8 mouse cellular contexts compared by ENCODE assay signal in genomic region chr13:83517660-83518609, GRCm38 (mm10). TPM values are rescaled to one million over a fixed set of nuclear protein-coding genes. Genes with fewer than 3 reads are reported as not detected.
DNase-seq lines count a peak whose midpoint lies in the region; ATAC-seq and TF ChIP-seq lines count a peak whose summit lies in the region.

No protein-coding gene starts in this region.

- under 1% methylated on average over 27 of the region's 27 CpGs for WGBS in heart, embryonic 10.5 days
- under 1% methylated on average over 27 of the region's 27 CpGs for WGBS in limb, embryonic 15.5 days
- WGBS in midbrain, embryonic 15.5 days, result under 1% methylated on average over 27 of the region's 27 CpGs

- peaks cover 14% of the 10 kb centered on the region for H3K4me1 ChIP-seq in heart, embryonic 10.5 days
- H3K4me1 ChIP-seq in limb, embryonic 15.5 days, result peaks cover 7% of the 10 kb centered on the region; the same call in 1 of the 2 replicates
- 0 out of 2 replicates have a peak, but pooled peaks cover 3% of the 10 kb centered on the region for H3K4me1 ChIP-seq in midbrain, embryonic 15.5 days

- peak; percentile 39; the same call in 1 of the 2 replicates for TF ChIP-seq POLR2A in brain, embryonic 14.5 days (IDR thresholded peaks at IDR 0.05; ENCODE audit: borderline replicate concordance, extremely low read depth, insufficient read depth, insufficient read length, poor library complexity, severe bottlenecking)

- no peaks in the 10 kb centered on the region for H3K27me3 ChIP-seq in heart, embryonic 10.5 days (ENCODE audit: insufficient read depth, poor library complexity, severe bottlenecking)
- H3K27me3 ChIP-seq in limb, embryonic 15.5 days, result no peaks in the 10 kb centered on the region
- 0 out of 2 replicates have a peak, but pooled peaks cover 2% of the 10 kb centered on the region for H3K27me3 ChIP-seq in midbrain, embryonic 15.5 days (replicated peaks)
- H3K27me3 ChIP-seq in splenic B cell, adult 2 months (ENCODE audit: control insufficient read depth, insufficient read depth, low read length, poor library complexity, severe bottlenecking), result no peaks in the 10 kb centered on the region

- peak; percentile 64 for ATAC-seq in erythroblast, adult 5-6 weeks (replicated peaks; ENCODE audit: low FRiP score, poor library complexity, severe bottlenecking)
- peak; percentile 89 for ATAC-seq in limb, embryonic 15.5 days (ENCODE audit: insufficient number of reproducible peaks, low FRiP score, low TSS enrichment, low read depth)
- ATAC-seq in midbrain, embryonic 15.5 days (replicated peaks), result peak; percentile 94

- DNase-seq in B cell, adult 2 months, result peak; percentile 74
- DNase-seq in brain, embryonic 14.5 days (ENCODE audit: low read depth), result peak; percentile 92
- peak; percentile 93 for DNase-seq in heart, embryonic 10.5 days (ENCODE audit: low spot score)
- DNase-seq in kidney, adult 9 months, result peak; percentile 38
- peak; percentile 84 for DNase-seq in splenic B cell, adult 2 months (ENCODE audit: low read depth, low spot score)

- no peaks in the 10 kb centered on the region for H3K36me3 ChIP-seq in heart, embryonic 10.5 days
- H3K36me3 ChIP-seq in limb, embryonic 15.5 days, result no peaks in the 10 kb centered on the region
- no peaks in the 10 kb centered on the region for H3K36me3 ChIP-seq in midbrain, embryonic 15.5 days (replicated peaks)
- no peaks in the 10 kb centered on the region for H3K36me3 ChIP-seq in splenic B cell, adult 2 months (ENCODE audit: control insufficient read depth, insufficient read depth, low read length, poor library complexity, severe bottlenecking)

- no peak for TF ChIP-seq CTCF in brain, embryonic 14.5 days (IDR thresholded peaks at IDR 0.05; ENCODE audit: borderline replicate concordance, extremely low read depth, insufficient read depth, insufficient read length)

- H3K27ac ChIP-seq in heart, embryonic 10.5 days, result peak overlapping the region; percentile 95
- H3K27ac ChIP-seq in limb, embryonic 15.5 days, result peak overlapping the region; percentile 81
- peak overlapping the region; percentile 77 for H3K27ac ChIP-seq in midbrain, embryonic 15.5 days

- no peaks in the 10 kb centered on the region for H3K9me3 ChIP-seq in heart, embryonic 10.5 days
- no peaks in the 10 kb centered on the region for H3K9me3 ChIP-seq in limb, embryonic 15.5 days
- no peaks in the 10 kb centered on the region for H3K9me3 ChIP-seq in midbrain, embryonic 15.5 days

- peak overlapping the region; percentile 60 for H3K4me2 ChIP-seq in limb, embryonic 15.5 days
- peak overlapping the region; percentile 76 for H3K4me2 ChIP-seq in midbrain, embryonic 15.5 days

- peak overlapping the region; percentile 67 for H3K4me3 ChIP-seq in heart, embryonic 10.5 days
- H3K4me3 ChIP-seq in limb, embryonic 15.5 days, result peak overlapping the region; percentile 47
- H3K4me3 ChIP-seq in midbrain, embryonic 15.5 days, result peak overlapping the region; percentile 51

- peak overlapping the region; percentile 42 for H3K9ac ChIP-seq in limb, embryonic 15.5 days
- H3K9ac ChIP-seq in midbrain, embryonic 15.5 days, result peak overlapping the region; percentile 61

RNA-seq across cellular contexts. Expression of gene Mef2c, which starts 14.1 kb away (rescaled TPM):
- 19.4 and 22.5 TPM in 2 replicates for polyA plus RNA-seq in brain, embryonic 14.5 days (2012; rRNA removed)
- total RNA-seq in erythroblast, adult 5-6 weeks (2015; ENCODE audit: low replicate concordance), result 12.7 and 24.4 TPM in 2 replicates
- 7.5 and 14.1 TPM in 2 replicates for total RNA-seq in erythroblast, adult 5-6 weeks (2017; ENCODE audit: low replicate concordance)
- 100 and 120 TPM in 2 replicates for polyA plus RNA-seq in heart, embryonic 10.5 days (2016; fragmentation: Nextera tagmentation; extraction: Ambion mirVana)
- polyA plus RNA-seq in limb, embryonic 15.5 days (2015; fragmentation: Nextera tagmentation; extraction: Ambion mirVana), result 133 and 188 TPM in 2 replicates
- 27.1 and 39.5 TPM in 2 replicates for polyA plus RNA-seq in midbrain, embryonic 15.5 days (2015; fragmentation: Nextera tagmentation; extraction: Ambion mirVana)

Comparison
In these comparisons a context has a peak if more than half of its experiments do, and no peak if none do; other contexts are left out.
1. Peak in every context shown above with its lines: DNase-seq, ATAC-seq, H3K4me3 ChIP-seq and H3K27ac ChIP-seq.
2. DNase-seq: peak in every context shown above with its lines; median percentile 93 in heart, embryonic 10.5 days; 92 in brain, embryonic 14.5 days; 84 in splenic B cell, adult 2 months; 74 in B cell, adult 2 months; 38 in kidney, adult 9 months.